Mouse (Mus musculus): ENCODE measurements at regions not wholly inside any gene's neighbourhood (a gene's known extent, or its start where the extent isn't known, plus 50 kb on each side); places are given as distances from the start of the nearest gene placed in this dataset.

DNA sequence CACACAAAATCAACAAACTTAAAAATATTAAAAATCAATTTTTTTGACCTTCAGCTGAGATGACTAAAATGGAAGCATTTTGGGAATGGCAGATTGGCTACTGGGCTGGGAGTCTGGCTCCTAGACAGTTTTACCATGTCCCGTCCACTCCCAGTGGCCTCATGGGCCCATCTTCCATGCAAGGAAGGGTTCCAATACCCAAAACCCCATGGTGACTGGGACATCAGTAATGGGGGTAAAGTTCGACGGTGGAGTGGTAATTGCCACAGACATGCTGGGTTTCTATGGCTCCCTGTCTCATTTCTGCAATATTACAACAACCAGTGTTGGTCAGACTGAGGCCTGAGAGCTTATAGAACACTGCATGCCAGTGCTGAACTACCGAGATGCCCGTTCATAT lies 82.2 kb downstream of the Il20rb start:
- no peak for DNase-seq (ENCODE audit: low read depth, low spot score)
- Histone ChIP-seq H3K36me3 (ENCODE audit: control insufficient read depth, insufficient read depth, low read length, poor library complexity, severe bottlenecking) (no peaks in the 10 kb centered on the region), H3K27me3 (ENCODE audit: control insufficient read depth, insufficient read depth, low read length, poor library complexity, severe bottlenecking) (peaks cover 2% of the 10 kb centered on the region; the same call in 1 of the 2 replicates)

DNA sequence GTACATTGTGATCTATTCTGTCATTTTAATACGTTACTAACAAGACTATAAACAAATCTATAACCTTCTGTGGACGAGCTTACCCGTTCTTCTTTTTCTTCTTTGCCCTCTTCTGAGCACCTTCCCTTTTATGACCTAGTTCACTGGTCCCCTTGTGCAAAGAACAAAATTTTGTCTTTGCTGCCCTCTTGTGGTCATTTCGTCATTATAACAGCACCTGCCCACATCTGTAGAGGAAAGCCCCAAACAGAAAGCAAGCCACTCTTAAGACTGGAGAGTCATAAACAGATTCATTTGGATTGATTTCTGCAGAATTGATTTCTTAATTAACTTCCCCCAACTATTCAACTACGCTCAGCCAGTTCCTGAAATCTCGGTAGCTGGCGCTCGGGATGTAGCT lies 86.2 kb downstream of the Il20rb start:
- no peaks in the 10 kb centered on the region for H3K36me3 ChIP-seq (ENCODE audit: control insufficient read depth, insufficient read depth, low read length, poor library complexity, severe bottlenecking)
- peak; percentile 68 for DNase-seq (ENCODE audit: low read depth, low spot score)
- H3K27me3 ChIP-seq (ENCODE audit: control insufficient read depth, insufficient read depth, low read length, poor library complexity, severe bottlenecking): peaks cover 2% of the 10 kb centered on the region; the same call in 1 of the 2 replicates

GRCm38 (mm10) chr9:100396340-100396910 lies 90.2 kb downstream of the Il20rb start:
- Histone ChIP-seq H3K27me3 (ENCODE audit: control insufficient read depth, insufficient read depth, low read length, poor library complexity, severe bottlenecking) (no peaks in the 10 kb centered on the region), H3K36me3 (ENCODE audit: control insufficient read depth, insufficient read depth, low read length, poor library complexity, severe bottlenecking) (no peaks in the 10 kb centered on the region)
- no peak for DNase-seq (ENCODE audit: low read depth, low spot score)

DNA sequence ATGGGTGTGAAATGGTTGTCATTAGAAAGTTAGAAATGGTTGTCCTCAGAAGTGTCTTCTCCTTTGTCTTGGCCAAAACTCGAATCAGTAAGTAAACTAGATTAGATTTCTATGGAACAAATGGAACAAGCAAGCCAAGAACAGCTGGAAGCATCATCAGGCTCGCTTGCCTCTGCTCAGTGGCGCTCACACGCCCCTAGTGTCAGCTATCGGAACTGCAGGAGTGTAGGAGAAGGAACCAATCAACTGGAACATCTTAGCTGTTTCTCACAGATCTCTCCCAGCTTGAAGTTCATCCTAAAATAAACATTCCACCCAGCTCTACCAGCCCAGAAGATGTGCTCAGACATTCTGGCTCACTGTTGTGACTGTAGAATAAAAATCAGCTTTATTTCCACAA lies 90.9 kb downstream of the Il20rb start:
- no peaks in the 10 kb centered on the region for H3K36me3 ChIP-seq (ENCODE audit: control insufficient read depth, insufficient read depth, low read length, poor library complexity, severe bottlenecking)
- DNase-seq (ENCODE audit: low read depth, low spot score): peak; percentile 70
- no peaks in the 10 kb centered on the region for H3K27me3 ChIP-seq (ENCODE audit: control insufficient read depth, insufficient read depth, low read length, poor library complexity, severe bottlenecking)

- Histone ChIP-seq H3K27me3 (ENCODE audit: control insufficient read depth, insufficient read depth, low read length, poor library complexity, severe bottlenecking) (no peaks in the 10 kb centered on the region), H3K36me3 (ENCODE audit: control insufficient read depth, insufficient read depth, low read length, poor library complexity, severe bottlenecking) (no peaks in the 10 kb centered on the region)
- no peak for DNase-seq (ENCODE audit: low read depth, low spot score)
Measured at GRCm38 (mm10) chr9:100394632-100395031, 92.0 kb downstream of the Il20rb start.

DNA sequence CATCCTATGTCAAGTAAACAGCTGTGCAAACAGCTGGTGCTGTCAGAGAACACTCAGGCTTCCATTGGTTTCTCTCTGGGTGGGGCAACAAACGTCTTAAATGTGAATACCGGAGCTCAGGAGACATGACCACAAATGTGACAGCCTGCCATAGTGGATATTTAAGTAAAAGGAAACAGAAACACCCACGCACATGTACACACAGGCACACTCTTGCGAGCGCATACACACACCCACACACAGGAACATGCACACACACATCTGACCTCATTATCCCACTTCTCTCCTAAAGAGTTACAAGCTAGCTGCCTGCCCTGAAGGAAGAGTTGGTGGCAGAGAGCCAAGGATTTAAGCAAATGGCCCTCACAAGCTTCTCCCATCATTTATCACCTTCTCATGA lies 92.4 kb downstream of the Il20rb start:
- no peak for DNase-seq (ENCODE audit: low read depth, low spot score)
- no peaks in the 10 kb centered on the region for H3K27me3 ChIP-seq (ENCODE audit: control insufficient read depth, insufficient read depth, low read length, poor library complexity, severe bottlenecking)
- H3K36me3 ChIP-seq (ENCODE audit: control insufficient read depth, insufficient read depth, low read length, poor library complexity, severe bottlenecking): no peaks in the 10 kb centered on the region

GRCm38 (mm10) chr9:100392262-100392661 lies 94.3 kb downstream of the Il20rb start:
- DNase-seq (ENCODE audit: low read depth, low spot score): no peak
- H3K36me3 ChIP-seq (ENCODE audit: control insufficient read depth, insufficient read depth, low read length, poor library complexity, severe bottlenecking): no peaks in the 10 kb centered on the region
- H3K27me3 ChIP-seq (ENCODE audit: control insufficient read depth, insufficient read depth, low read length, poor library complexity, severe bottlenecking): no peaks in the 10 kb centered on the region

DNA sequence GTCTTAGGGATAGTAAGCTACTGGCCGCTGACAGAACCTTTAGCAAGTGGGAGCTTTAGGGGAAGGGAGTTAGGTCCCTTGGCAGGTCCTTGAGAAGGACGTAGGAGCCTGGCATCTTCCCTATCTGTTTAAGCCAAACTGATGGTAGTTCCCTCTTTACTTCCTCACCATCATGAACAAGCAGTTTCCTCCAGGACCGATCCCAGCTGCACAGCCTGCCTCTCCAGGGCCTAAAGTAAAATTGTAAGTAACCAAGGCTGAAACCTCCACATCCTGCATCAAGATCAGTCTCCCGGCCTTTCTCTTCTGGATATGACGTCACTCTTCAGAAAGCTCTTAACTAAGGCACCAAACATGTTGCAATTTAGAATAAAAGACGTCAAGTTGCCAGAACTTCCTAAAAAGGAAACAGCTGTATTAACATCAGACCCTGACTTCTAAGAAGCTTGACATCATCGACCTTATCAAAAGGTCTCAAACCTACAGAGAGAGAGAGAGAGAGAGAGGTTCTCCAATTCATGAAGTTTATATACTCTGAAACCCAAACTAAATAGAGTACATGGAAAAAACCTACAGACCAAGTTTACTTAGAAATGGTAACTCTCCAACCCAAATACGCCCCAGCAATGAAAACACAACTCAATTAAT lies 94.9 kb downstream of the Il20rb start:
- Histone ChIP-seq H3K27me3 (ENCODE audit: control insufficient read depth, insufficient read depth, low read length, poor library complexity, severe bottlenecking) (no peaks in the 10 kb centered on the region), H3K36me3 (ENCODE audit: control insufficient read depth, insufficient read depth, low read length, poor library complexity, severe bottlenecking) (no peaks in the 10 kb centered on the region)
- DNase-seq (ENCODE audit: low read depth, low spot score): no peak

GRCm38 (mm10) chr9:100388393-100388792 lies 98.2 kb downstream of the Il20rb start:
- H3K27me3 ChIP-seq (ENCODE audit: control insufficient read depth, insufficient read depth, low read length, poor library complexity, severe bottlenecking): no peaks in the 10 kb centered on the region
- DNase-seq (ENCODE audit: low read depth, low spot score): no peak

DNA sequence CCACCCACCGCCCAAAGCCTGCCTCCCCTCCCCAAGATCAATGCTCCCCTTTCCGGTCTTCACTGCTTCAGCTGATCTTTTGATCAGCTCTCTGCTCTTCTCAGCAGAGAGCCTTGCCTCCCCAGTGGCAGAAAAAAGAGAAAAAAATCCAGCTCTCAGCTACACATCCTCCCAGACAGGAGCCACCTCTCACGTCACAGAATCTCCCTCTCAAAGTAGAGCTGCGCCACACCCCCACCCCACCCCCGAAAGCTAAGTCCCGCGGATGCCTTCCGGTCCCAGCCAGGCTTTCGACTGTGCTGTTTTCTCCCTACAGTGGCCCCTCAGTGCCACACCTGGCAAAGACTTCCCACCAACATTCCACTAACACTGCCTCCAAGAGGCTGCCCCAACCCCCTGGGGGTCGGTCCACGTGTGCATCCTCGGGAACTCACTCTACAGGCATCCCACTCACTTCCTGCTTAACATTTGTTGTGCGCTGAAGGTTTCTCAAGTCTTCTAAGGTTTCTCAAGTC lies 99.4 kb downstream of the Il20rb start:
- H3K27me3 ChIP-seq (ENCODE audit: control insufficient read depth, insufficient read depth, low read length, poor library complexity, severe bottlenecking): no peaks in the 10 kb centered on the region
- H3K36me3 ChIP-seq (ENCODE audit: control insufficient read depth, insufficient read depth, low read length, poor library complexity, severe bottlenecking): no peaks in the 10 kb centered on the region
- DNase-seq (ENCODE audit: low read depth, low spot score): no peak

More at GRCm38 (mm10) chr9:100388393-100388792, 98.2 kb downstream of the Il20rb start:
- H3K36me3 ChIP-seq (ENCODE audit: control insufficient read depth, insufficient read depth, low read length, poor library complexity, severe bottlenecking): no peaks in the 10 kb centered on the region

- peak; percentile 26 for DNase-seq (ENCODE audit: low read depth, low spot score)
- no peaks in the 10 kb centered on the region for H3K36me3 ChIP-seq (ENCODE audit: control insufficient read depth, insufficient read depth, low read length, poor library complexity, severe bottlenecking)
- H3K27me3 ChIP-seq (ENCODE audit: control insufficient read depth, insufficient read depth, low read length, poor library complexity, severe bottlenecking): no peaks in the 10 kb centered on the region
Measured at GRCm38 (mm10) chr9:100382492-100382891, 104.1 kb downstream of the Il20rb start.

- DNase-seq (ENCODE audit: low read depth, low spot score): no peak
- no peaks in the 10 kb centered on the region for H3K27me3 ChIP-seq (ENCODE audit: control insufficient read depth, insufficient read depth, low read length, poor library complexity, severe bottlenecking)
- H3K36me3 ChIP-seq (ENCODE audit: control insufficient read depth, insufficient read depth, low read length, poor library complexity, severe bottlenecking): no peaks in the 10 kb centered on the region
Measured at GRCm38 (mm10) chr9:100369921-100370320, 116.7 kb downstream of the Il20rb start.

- no peaks in the 10 kb centered on the region for H3K27me3 ChIP-seq (ENCODE audit: control insufficient read depth, insufficient read depth, low read length, poor library complexity, severe bottlenecking)
Measured at GRCm38 (mm10) chr9:100366816-100367215, 119.8 kb downstream of the Il20rb start.

GRCm38 (mm10) chr9:100359934-100360716 lies 126.5 kb downstream of the Il20rb start:
- DNase-seq (ENCODE audit: low read depth, low spot score): no peak
- no peaks in the 10 kb centered on the region for H3K36me3 ChIP-seq (ENCODE audit: control insufficient read depth, insufficient read depth, low read length, poor library complexity, severe bottlenecking)
- H3K27me3 ChIP-seq (ENCODE audit: control insufficient read depth, insufficient read depth, low read length, poor library complexity, severe bottlenecking): no peaks in the 10 kb centered on the region

More at GRCm38 (mm10) chr9:100366816-100367215, 119.8 kb downstream of the Il20rb start:
- no peak for DNase-seq (ENCODE audit: low read depth, low spot score)
- H3K36me3 ChIP-seq (ENCODE audit: control insufficient read depth, insufficient read depth, low read length, poor library complexity, severe bottlenecking): no peaks in the 10 kb centered on the region

DNA sequence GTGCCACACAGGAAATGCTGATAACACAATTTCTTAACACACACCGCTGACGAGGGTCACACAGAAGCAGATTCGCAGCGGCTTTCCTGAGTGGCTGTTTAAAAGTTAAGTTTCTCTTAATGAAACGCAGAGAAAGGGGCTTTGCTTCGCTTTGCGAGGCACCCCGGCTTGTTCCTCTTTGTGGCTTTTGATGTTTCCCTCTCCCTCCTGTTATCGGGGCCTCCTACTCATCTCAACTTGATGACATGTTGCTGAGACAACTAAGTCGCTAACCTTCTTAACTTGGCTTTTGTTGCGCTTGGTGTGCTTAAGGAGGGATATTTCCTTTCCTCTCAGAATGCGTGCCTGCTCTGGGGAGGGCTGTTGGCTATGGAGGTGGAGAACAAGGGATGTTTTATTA lies 129.0 kb downstream of the Il20rb start:
- no peak for DNase-seq (ENCODE audit: low read depth, low spot score)
- Histone ChIP-seq H3K36me3 (ENCODE audit: control insufficient read depth, insufficient read depth, low read length, poor library complexity, severe bottlenecking) (no peaks in the 10 kb centered on the region), H3K27me3 (ENCODE audit: control insufficient read depth, insufficient read depth, low read length, poor library complexity, severe bottlenecking) (no peaks in the 10 kb centered on the region)
